Mouse (Mus musculus): ENCODE results near the gene Tenm2. TPM values are rescaled to one million over a fixed set of nuclear protein-coding genes. Genes with fewer than 3 reads are reported as not detected.

The Tenm2 gene
- polyA plus RNA-seq (2012; rRNA removed) = 9.9 and 14.4 TPM in 2 replicates

GRCm38 (mm10) chr11:37235914-37236600, at the start of gene Tenm2:
Gene Tenm2 (minus strand): TSS chr11:37235964.
- peak; percentile 50 to 74 for DNase-seq (ENCODE audit: extremely low spot score in 1 of 2, low spot score in 1 of 2)

GRCm38 (mm10) chr11:37285186-37285585, 49.4 kb upstream of the Tenm2 start:
- DNase-seq (ENCODE audit: extremely low spot score in 1 of 2, low spot score in 1 of 2) = peak in 1 of 2 experiments; percentile 24

GRCm38 (mm10) chr11:37248796-37249195, 13.0 kb upstream of the Tenm2 start:
- no peak for DNase-seq (ENCODE audit: extremely low spot score in 1 of 2, low spot score in 1 of 2)

GRCm38 (mm10) chr11:37237096-37237725, 1.4 kb upstream of the Tenm2 start:
- peak; percentile 7 to 32 for DNase-seq (ENCODE audit: extremely low spot score in 1 of 2, low spot score in 1 of 2)

- DNase-seq (ENCODE audit: extremely low spot score in 1 of 2, low spot score in 1 of 2) = peak; percentile 18 to 63
Observed at GRCm38 (mm10) chr11:37236601-37237083, 878 bp upstream of the Tenm2 start.

- DNase-seq (ENCODE audit: extremely low spot score in 1 of 2, low spot score in 1 of 2) = peak in 1 of 2 experiments; percentile 31
Observed at GRCm38 (mm10) chr11:37235021-37235795, 556 bp downstream of the Tenm2 start.

GRCm38 (mm10) chr11:37227404-37227803, 8.4 kb downstream of the Tenm2 start:
- DNase-seq (ENCODE audit: extremely low spot score in 1 of 2, low spot score in 1 of 2) = no peak

- DNase-seq (ENCODE audit: extremely low spot score in 1 of 2, low spot score in 1 of 2) = no peak
Observed at GRCm38 (mm10) chr11:37226943-37227342, 8.8 kb downstream of the Tenm2 start.

- peak in 1 of 2 experiments; percentile 41 for DNase-seq (ENCODE audit: extremely low spot score in 1 of 2, low spot score in 1 of 2)
Observed at GRCm38 (mm10) chr11:37222737-37223136, 13.0 kb downstream of the Tenm2 start.

- DNase-seq (ENCODE audit: extremely low spot score in 1 of 2, low spot score in 1 of 2) = peak in 1 of 2 experiments; percentile 56
Observed at GRCm38 (mm10) chr11:37222056-37222455, 13.7 kb downstream of the Tenm2 start.

- no peak for DNase-seq (ENCODE audit: extremely low spot score in 1 of 2, low spot score in 1 of 2)
Observed at GRCm38 (mm10) chr11:37220921-37221320, 14.8 kb downstream of the Tenm2 start.

- DNase-seq (ENCODE audit: extremely low spot score in 1 of 2, low spot score in 1 of 2) = peak; percentile 62 to 94
Observed at GRCm38 (mm10) chr11:37186132-37186531, 49.6 kb downstream of the Tenm2 start.

- peak in 1 of 2 experiments; percentile 34 for DNase-seq (ENCODE audit: extremely low spot score in 1 of 2, low spot score in 1 of 2)
Observed at GRCm38 (mm10) chr11:37177426-37177825, 58.3 kb downstream of the Tenm2 start.

GRCm38 (mm10) chr11:37153933-37154880, 81.6 kb downstream of the Tenm2 start:
- DNase-seq (ENCODE audit: extremely low spot score in 1 of 2, low spot score in 1 of 2) = peak; percentile 63 to 68

GRCm38 (mm10) chr11:37153382-37153781, 82.4 kb downstream of the Tenm2 start:
- no peak for DNase-seq (ENCODE audit: extremely low spot score in 1 of 2, low spot score in 1 of 2)

- no peak for DNase-seq (ENCODE audit: extremely low spot score in 1 of 2, low spot score in 1 of 2)
Observed at GRCm38 (mm10) chr11:37150011-37150410, 85.8 kb downstream of the Tenm2 start.

GRCm38 (mm10) chr11:37143996-37144395, 91.8 kb downstream of the Tenm2 start:
- DNase-seq (ENCODE audit: extremely low spot score in 1 of 2, low spot score in 1 of 2) = no peak

GRCm38 (mm10) chr11:37143478-37143877, 92.3 kb downstream of the Tenm2 start:
- no peak for DNase-seq (ENCODE audit: extremely low spot score in 1 of 2, low spot score in 1 of 2)

GRCm38 (mm10) chr11:37128893-37129292, 106.9 kb downstream of the Tenm2 start:
- no peak for DNase-seq (ENCODE audit: extremely low spot score in 1 of 2, low spot score in 1 of 2)

GRCm38 (mm10) chr11:37118058-37118457, 117.7 kb downstream of the Tenm2 start:
- no peak for DNase-seq (ENCODE audit: extremely low spot score in 1 of 2, low spot score in 1 of 2)

All from frontal cortex, adult 2 months (tissue).